Mouse (Mus musculus) layer of hippocampus, postnatal 25 days (tissue): ENCODE data around the gene Ppp1r14a. TPM values are rescaled to one million over a fixed set of nuclear protein-coding genes. Genes with fewer than 3 reads are reported as not detected.

ENCODE experiments used
- DNase-seq, 2 experiments: peaks; one replicate each; pipeline ENCODE4 v3.0.0; 2022; ENCODE audit warnings: mixed read lengths in 2 of 2, low spot score in 1 of 2; ENCODE audit errors: extremely low spot score in 1 of 2
- total RNA-seq, 2 experiments: library from RNA; stranded (reverse); gene quantifications; 2 replicates each; pipeline ENCODE4 v1.2.3; 2021

The Ppp1r14a gene
- total RNA-seq, 2 experiments from 2014 or later, result 28.5 to 30.7 TPM

GRCm38 (mm10) chr7:29277510-29277909 is 11.6 kb upstream of the Ppp1r14a start:
- DNase-seq, result no peak

GRCm38 (mm10) chr7:29279261-29279660 is 9.8 kb upstream of the Ppp1r14a start:
- DNase-seq, result no peak

- DNase-seq, result no peak
Measured at GRCm38 (mm10) chr7:29279924-29280323, 9.2 kb upstream of the Ppp1r14a start.

- no peak for DNase-seq
Measured at GRCm38 (mm10) chr7:29280801-29281200, 8.3 kb upstream of the Ppp1r14a start.

GRCm38 (mm10) chr7:29281201-29282073 is 7.7 kb upstream of the Ppp1r14a start, which contains the start of gene Spint2:
TSS of gene Spint2 (minus strand) at chr7:29281912.
- no peak for DNase-seq

- no peak for DNase-seq
Measured at GRCm38 (mm10) chr7:29282074-29282554, 7.0 kb upstream of the Ppp1r14a start.

GRCm38 (mm10) chr7:29283876-29284275 is 5.2 kb upstream of the Ppp1r14a start:
- no peak for DNase-seq

GRCm38 (mm10) chr7:29284523-29284922 is 4.6 kb upstream of the Ppp1r14a start:
- DNase-seq, result no peak

- DNase-seq, result no peak
Measured at GRCm38 (mm10) chr7:29287481-29287880, 1.6 kb upstream of the Ppp1r14a start.

GRCm38 (mm10) chr7:29288079-29288478 is 1.0 kb upstream of the Ppp1r14a start:
- DNase-seq, result no peak

- no peak for DNase-seq
Measured at GRCm38 (mm10) chr7:29289856-29290255, 748 bp downstream of the Ppp1r14a start.

- DNase-seq, result no peak
Measured at GRCm38 (mm10) chr7:29290691-29291485, 1.8 kb downstream of the Ppp1r14a start.

GRCm38 (mm10) chr7:29291616-29292457 is 2.7 kb downstream of the Ppp1r14a start:
- no peak for DNase-seq

GRCm38 (mm10) chr7:29292458-29293098 is 3.5 kb downstream of the Ppp1r14a start:
- no peak for DNase-seq

GRCm38 (mm10) chr7:29293131-29294065 is 4.3 kb downstream of the Ppp1r14a start:
- DNase-seq, result no peak

GRCm38 (mm10) chr7:29294111-29294761 is 5.1 kb downstream of the Ppp1r14a start:
- DNase-seq, result no peak

- no peak for DNase-seq
Measured at GRCm38 (mm10) chr7:29295861-29296647, 6.9 kb downstream of the Ppp1r14a start.
